Mouse (Mus musculus): ENCODE data around the gene Enox2. TPM values are rescaled to one million over a fixed set of nuclear protein-coding genes. Genes with fewer than 3 reads are reported as not detected.

Gene Enox2
- polyA plus RNA-seq, 1 experiment from 2014 or later, result 15.2 TPM

DNA sequence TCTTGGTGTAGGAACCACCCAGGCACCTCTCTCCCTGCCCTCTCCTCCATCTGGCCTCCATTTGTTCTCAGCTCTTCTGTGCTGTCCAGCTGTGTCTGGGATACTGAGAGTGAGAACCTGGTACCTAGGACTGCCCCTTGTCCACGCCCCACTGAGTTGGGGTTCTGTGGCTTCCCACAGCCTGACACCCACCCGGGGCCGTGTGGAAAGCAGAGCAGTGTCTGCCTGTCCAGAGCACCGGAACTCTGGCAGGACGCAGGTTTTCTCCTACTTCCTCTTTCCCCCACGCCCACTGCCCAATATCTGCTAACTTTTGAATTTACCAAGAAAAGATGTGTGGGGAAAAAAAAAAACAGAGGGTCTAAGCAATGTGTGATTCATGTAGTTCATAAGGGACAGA lies 213.0 kb downstream of the Enox2 start:
- H3K4me3 ChIP-seq (ENCODE audit: low read depth, low read length), result no peak overlapping the region
- H3K4me2 ChIP-seq (ENCODE audit: low read depth), result no peak overlapping the region
- no peaks in the 10 kb centered on the region for H3K9me3 ChIP-seq (ENCODE audit: control insufficient read depth, low read length)
- H3K27ac ChIP-seq (ENCODE audit: low read depth, low read length), result no peak overlapping the region
- H3K27me3 ChIP-seq (ENCODE audit: control insufficient read depth, insufficient read depth, low read length), result no peaks in the 10 kb centered on the region
- H3K36me3 ChIP-seq (ENCODE audit: control insufficient read depth, insufficient read depth, low read length), result no peaks in the 10 kb centered on the region
- WGBS, result 84% methylated on average over 6 of the region's 6 CpGs
- no peak for DNase-seq (ENCODE audit: low spot score)
- no peak overlapping the region for H3K9ac ChIP-seq (ENCODE audit: low read length)
- no peaks in the 10 kb centered on the region for H3K4me1 ChIP-seq (ENCODE audit: control insufficient read depth, insufficient read depth, low read length)
- no peak for ATAC-seq (ENCODE audit: insufficient read depth, low FRiP score, low TSS enrichment)

DNA sequence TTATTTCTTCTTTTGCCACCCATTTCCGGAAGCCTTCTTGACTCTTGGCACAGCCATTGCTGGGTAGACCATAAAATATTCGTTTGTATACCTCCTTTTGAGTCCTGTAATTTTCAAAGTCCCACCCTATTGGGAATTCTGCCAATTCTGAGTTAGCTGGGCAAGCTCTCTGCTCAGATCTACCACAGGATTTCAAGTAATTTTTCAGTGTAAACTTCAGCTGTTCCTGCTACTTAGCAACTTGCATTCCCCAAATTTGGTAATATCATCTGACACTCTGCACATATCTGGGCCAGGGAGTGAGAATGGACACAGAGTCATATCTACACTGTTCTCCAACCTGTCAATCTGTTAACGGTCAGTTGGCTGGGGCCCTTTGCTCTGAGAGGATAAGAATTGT lies 214.5 kb downstream of the Enox2 start:
- H3K36me3 ChIP-seq (ENCODE audit: control insufficient read depth, insufficient read depth, low read length), result no peaks in the 10 kb centered on the region
- DNase-seq (ENCODE audit: low spot score) (no peak), ATAC-seq (ENCODE audit: insufficient read depth, low FRiP score, low TSS enrichment) (no peak)
- H3K27me3 ChIP-seq (ENCODE audit: control insufficient read depth, insufficient read depth, low read length), result no peaks in the 10 kb centered on the region
- no peaks in the 10 kb centered on the region for H3K4me1 ChIP-seq (ENCODE audit: control insufficient read depth, insufficient read depth, low read length)
- H3K4me3 ChIP-seq (ENCODE audit: low read depth, low read length), result no peak overlapping the region
- 79% methylated on average over 3 of the region's 3 CpGs for WGBS
- H3K9ac ChIP-seq (ENCODE audit: low read length), result no peak overlapping the region
- no peak overlapping the region for H3K27ac ChIP-seq (ENCODE audit: low read depth, low read length)
- H3K9me3 ChIP-seq (ENCODE audit: control insufficient read depth, low read length), result no peaks in the 10 kb centered on the region
- no peak overlapping the region for H3K4me2 ChIP-seq (ENCODE audit: low read depth)

DNA sequence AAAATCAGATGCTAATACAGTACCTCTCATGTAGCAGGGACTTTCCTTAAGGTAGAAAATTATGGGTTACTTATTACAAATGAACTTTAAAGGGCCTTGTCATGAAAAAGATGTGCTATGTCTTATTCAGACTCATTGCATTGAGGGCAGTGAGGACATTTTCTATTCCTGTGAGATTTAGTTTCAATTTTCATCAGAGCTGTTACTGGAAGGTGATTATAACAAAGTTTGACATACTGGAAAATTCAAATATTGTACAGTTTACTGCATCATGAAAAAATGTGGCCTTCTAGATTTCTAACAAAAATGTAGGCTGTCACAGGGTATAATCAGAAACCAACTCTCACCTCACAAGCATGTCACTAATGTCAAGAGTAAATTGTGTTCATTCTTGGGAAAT lies 242.9 kb downstream of the Enox2 start:
- Histone ChIP-seq H3K27me3 (ENCODE audit: control insufficient read depth, insufficient read depth, low read length) (no peaks in the 10 kb centered on the region), H3K36me3 (ENCODE audit: control insufficient read depth, insufficient read depth, low read length) (no peaks in the 10 kb centered on the region), H3K9me3 (ENCODE audit: control insufficient read depth, low read length) (no peaks in the 10 kb centered on the region), H3K4me1 (ENCODE audit: control insufficient read depth, insufficient read depth, low read length) (no peaks in the 10 kb centered on the region), H3K4me2 (ENCODE audit: low read depth) (no peak overlapping the region), H3K9ac (ENCODE audit: low read length) (no peak overlapping the region), H3K27ac (ENCODE audit: low read depth, low read length) (no peak overlapping the region), H3K4me3 (ENCODE audit: low read depth, low read length) (no peak overlapping the region)
- DNase-seq (ENCODE audit: low spot score) (no peak), ATAC-seq (ENCODE audit: insufficient read depth, low FRiP score, low TSS enrichment) (no peak)

DNA sequence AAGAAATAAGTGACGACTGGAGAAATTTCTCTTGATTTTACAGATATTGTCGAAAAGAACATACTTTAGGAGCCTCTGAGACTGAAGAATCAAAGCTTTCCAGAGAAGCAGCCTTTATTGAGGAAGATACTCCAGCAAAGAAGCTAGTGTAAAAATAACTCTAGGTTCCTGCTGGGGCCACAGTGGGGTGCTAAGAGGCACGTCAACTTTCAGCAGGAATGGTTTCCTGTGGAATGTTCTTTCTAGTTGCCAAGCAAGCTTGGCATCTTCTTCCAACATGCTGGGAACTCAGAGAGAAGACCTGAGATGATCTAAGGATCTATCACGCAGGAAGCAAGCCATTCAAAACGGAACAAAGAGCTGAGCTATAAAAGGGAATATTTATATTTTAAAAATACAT lies 278.3 kb downstream of the Enox2 start:
- Histone ChIP-seq H3K27me3 (ENCODE audit: control insufficient read depth, insufficient read depth, low read length) (no peaks in the 10 kb centered on the region), H3K9me3 (ENCODE audit: control insufficient read depth, low read length) (no peaks in the 10 kb centered on the region), H3K27ac (ENCODE audit: low read depth, low read length) (no peak overlapping the region), H3K4me3 (ENCODE audit: low read depth, low read length) (no peak overlapping the region), H3K4me2 (ENCODE audit: low read depth) (no peak overlapping the region), H3K4me1 (ENCODE audit: control insufficient read depth, insufficient read depth, low read length) (no peaks in the 10 kb centered on the region), H3K36me3 (ENCODE audit: control insufficient read depth, insufficient read depth, low read length) (no peaks in the 10 kb centered on the region), H3K9ac (ENCODE audit: low read length) (no peak overlapping the region)
- DNase-seq (ENCODE audit: low spot score) (no peak), ATAC-seq (ENCODE audit: insufficient read depth, low FRiP score, low TSS enrichment) (no peak)
- WGBS, result 63% methylated on average over 5 of the region's 5 CpGs

DNA sequence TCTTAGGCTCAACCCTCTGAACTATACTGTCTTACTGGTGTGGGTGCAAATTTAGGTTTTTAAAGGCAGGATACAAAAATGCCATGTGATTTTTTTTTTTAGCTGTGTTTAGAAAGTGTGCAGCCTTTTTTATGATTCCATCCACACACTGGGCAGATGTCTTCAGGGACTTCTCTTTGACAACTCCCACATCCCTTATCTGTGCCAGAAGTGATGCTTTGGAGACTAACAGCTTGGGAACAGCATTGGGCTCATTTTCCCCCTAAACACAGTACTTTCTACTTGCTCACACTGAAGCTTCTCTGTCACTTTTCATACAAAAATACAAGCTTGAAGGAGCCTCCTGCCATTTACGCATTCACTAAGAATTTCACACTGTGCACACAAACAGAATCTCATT lies 282.4 kb downstream of the Enox2 start:
- Histone ChIP-seq H3K27ac (ENCODE audit: low read depth, low read length) (no peak overlapping the region), H3K9me3 (ENCODE audit: control insufficient read depth, low read length) (no peaks in the 10 kb centered on the region), H3K4me3 (ENCODE audit: low read depth, low read length) (no peak overlapping the region), H3K9ac (ENCODE audit: low read length) (no peak overlapping the region), H3K4me2 (ENCODE audit: low read depth) (no peak overlapping the region), H3K27me3 (ENCODE audit: control insufficient read depth, insufficient read depth, low read length) (no peaks in the 10 kb centered on the region), H3K4me1 (ENCODE audit: control insufficient read depth, insufficient read depth, low read length) (no peaks in the 10 kb centered on the region), H3K36me3 (ENCODE audit: control insufficient read depth, insufficient read depth, low read length) (no peaks in the 10 kb centered on the region)
- DNase-seq (ENCODE audit: low spot score), result no peak
- no peak for ATAC-seq (ENCODE audit: insufficient read depth, low FRiP score, low TSS enrichment)
- WGBS, result 91% methylated on average over 1 of the region's 1 CpGs

DNA sequence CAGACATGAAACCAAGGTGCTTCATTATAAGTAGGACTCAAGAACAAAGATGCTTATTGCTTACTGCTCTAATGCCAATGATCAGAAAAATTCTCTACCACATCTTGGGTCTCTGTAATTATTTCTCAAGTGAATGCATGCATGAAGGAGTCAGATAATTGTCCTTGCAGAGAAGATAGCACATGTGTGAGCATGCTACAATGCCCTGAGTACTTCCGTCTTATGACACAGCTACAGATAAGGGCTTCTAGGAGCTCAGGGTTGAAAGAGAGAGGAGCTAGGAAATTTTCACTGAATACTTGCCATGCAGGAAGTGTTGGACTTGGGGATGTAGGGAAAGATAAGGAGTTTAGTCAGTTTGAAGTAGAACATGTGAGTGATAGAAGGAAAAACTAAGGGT lies 285.2 kb downstream of the Enox2 start:
- H3K27ac ChIP-seq (ENCODE audit: low read depth, low read length), result no peak overlapping the region
- DNase-seq (ENCODE audit: low spot score), result no peak
- no peak for ATAC-seq (ENCODE audit: insufficient read depth, low FRiP score, low TSS enrichment)
- no peaks in the 10 kb centered on the region for H3K9me3 ChIP-seq (ENCODE audit: control insufficient read depth, low read length)
- H3K4me3 ChIP-seq (ENCODE audit: low read depth, low read length), result no peak overlapping the region
- H3K4me1 ChIP-seq (ENCODE audit: control insufficient read depth, insufficient read depth, low read length), result no peaks in the 10 kb centered on the region
- no peaks in the 10 kb centered on the region for H3K27me3 ChIP-seq (ENCODE audit: control insufficient read depth, insufficient read depth, low read length)
- H3K4me2 ChIP-seq (ENCODE audit: low read depth), result no peak overlapping the region
- WGBS, result 88% methylated on average over 1 of the region's 1 CpGs
- no peaks in the 10 kb centered on the region for H3K36me3 ChIP-seq (ENCODE audit: control insufficient read depth, insufficient read depth, low read length)
- no peak overlapping the region for H3K9ac ChIP-seq (ENCODE audit: low read length)

DNA sequence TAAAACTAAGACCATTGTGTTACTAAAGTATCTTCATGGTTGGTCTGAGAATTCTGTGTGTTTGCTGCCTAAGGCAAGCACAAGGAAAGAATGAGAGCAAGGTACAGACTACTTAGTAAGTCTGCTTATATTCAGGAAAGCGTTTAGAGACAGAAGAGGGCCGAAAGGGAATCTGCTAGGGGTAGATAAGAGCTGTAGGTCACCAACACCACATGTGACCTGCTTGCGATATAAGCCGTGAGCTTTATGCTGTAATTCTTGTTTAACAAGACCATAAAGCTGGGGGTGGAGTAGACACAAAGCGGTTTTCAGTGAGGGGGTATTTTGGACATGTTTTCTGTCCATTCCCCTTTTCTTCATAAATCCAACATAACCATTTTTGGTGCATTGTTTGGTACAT lies 302.4 kb downstream of the Enox2 start:
- 88% methylated on average over 5 of the region's 5 CpGs for WGBS

DNA sequence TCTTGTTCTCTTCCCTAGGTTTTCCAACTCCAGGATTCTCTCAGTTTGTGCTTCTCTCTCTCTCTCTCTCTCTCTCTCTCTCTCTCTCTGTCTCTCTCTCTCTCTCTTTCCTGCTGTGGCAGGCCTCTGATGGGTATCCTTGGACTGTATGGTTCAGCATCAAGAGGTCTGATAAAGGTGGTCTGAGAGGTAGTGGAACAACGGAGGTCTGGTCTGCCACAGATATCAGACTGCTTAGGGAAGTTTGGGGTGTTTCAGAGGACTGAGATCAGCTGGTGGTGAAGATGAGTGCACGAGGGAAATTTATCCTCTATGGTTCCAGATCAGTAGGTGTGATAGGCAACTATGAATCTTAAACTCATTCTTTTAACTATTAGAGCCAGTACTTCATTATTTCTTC lies 303.6 kb downstream of the Enox2 start:
- DNase-seq (ENCODE audit: low spot score), result no peak
- no peak overlapping the region for H3K9ac ChIP-seq (ENCODE audit: low read length)
- WGBS, result 81% methylated on average over 2 of the region's 2 CpGs

More for the DNA sequence above, 302.4 kb downstream of the Enox2 start:
- ATAC-seq (ENCODE audit: insufficient read depth, low FRiP score, low TSS enrichment) (no peak), DNase-seq (ENCODE audit: low spot score) (no peak)
- Histone ChIP-seq H3K27me3 (ENCODE audit: control insufficient read depth, insufficient read depth, low read length) (no peaks in the 10 kb centered on the region), H3K27ac (ENCODE audit: low read depth, low read length) (no peak overlapping the region), H3K36me3 (ENCODE audit: control insufficient read depth, insufficient read depth, low read length) (no peaks in the 10 kb centered on the region), H3K9ac (ENCODE audit: low read length) (no peak overlapping the region), H3K9me3 (ENCODE audit: control insufficient read depth, low read length) (no peaks in the 10 kb centered on the region), H3K4me1 (ENCODE audit: control insufficient read depth, insufficient read depth, low read length) (no peaks in the 10 kb centered on the region), H3K4me2 (ENCODE audit: low read depth) (no peak overlapping the region), H3K4me3 (ENCODE audit: low read depth, low read length) (no peak overlapping the region)

More for the DNA sequence above, 303.6 kb downstream of the Enox2 start:
- Histone ChIP-seq H3K36me3 (ENCODE audit: control insufficient read depth, insufficient read depth, low read length) (no peaks in the 10 kb centered on the region), H3K27ac (ENCODE audit: low read depth, low read length) (no peak overlapping the region), H3K4me3 (ENCODE audit: low read depth, low read length) (no peak overlapping the region), H3K4me2 (ENCODE audit: low read depth) (no peak overlapping the region), H3K27me3 (ENCODE audit: control insufficient read depth, insufficient read depth, low read length) (no peaks in the 10 kb centered on the region), H3K4me1 (ENCODE audit: control insufficient read depth, insufficient read depth, low read length) (no peaks in the 10 kb centered on the region), H3K9me3 (ENCODE audit: control insufficient read depth, low read length) (no peaks in the 10 kb centered on the region)
- ATAC-seq (ENCODE audit: insufficient read depth, low FRiP score, low TSS enrichment), result no peak
